Mouse (Mus musculus) right cerebral cortex, postnatal 10 days (tissue): ENCODE measurements around the gene Ube2l3.
A peak's percentile ranks its signal among the peaks of the same experiment; 100 is the strongest.

Source experiments
- DNase-seq, 2 experiments: peaks; one replicate each; pipeline ENCODE4 v3.0.0; 2021; ENCODE audit warnings: low spot score in 2 of 2

Ube2l3 gene

DNA sequence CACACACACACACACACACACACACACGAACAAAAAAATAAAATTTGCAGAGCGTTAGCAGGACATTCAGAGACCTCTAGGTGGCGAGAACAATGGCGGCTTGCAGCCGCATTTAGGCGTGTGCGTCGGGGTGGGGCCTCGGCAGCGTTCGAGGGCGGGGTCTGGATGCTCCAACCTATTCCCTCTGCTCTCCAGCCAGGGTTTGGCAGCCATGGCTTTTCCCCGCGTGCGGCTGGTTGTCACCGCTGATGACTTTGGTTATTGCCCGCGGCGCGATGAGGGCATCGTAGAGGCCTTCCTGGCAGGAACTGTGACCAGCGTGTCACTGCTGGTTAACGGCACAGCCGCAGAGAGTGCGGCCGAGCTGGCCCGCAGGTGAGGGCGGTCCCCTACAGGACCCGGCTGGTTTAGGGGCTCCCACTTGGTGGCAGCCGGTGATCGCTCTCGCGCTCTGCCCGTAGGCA, 55.6 kb downstream of the Ube2l3 start, which contains the start of gene Ccdc116:
Gene Ccdc116, minus strand, starts transcription at position 458 of the 464 bp plus-strand sequence.
- DNase-seq = peak; percentile 89 to 90

DNA sequence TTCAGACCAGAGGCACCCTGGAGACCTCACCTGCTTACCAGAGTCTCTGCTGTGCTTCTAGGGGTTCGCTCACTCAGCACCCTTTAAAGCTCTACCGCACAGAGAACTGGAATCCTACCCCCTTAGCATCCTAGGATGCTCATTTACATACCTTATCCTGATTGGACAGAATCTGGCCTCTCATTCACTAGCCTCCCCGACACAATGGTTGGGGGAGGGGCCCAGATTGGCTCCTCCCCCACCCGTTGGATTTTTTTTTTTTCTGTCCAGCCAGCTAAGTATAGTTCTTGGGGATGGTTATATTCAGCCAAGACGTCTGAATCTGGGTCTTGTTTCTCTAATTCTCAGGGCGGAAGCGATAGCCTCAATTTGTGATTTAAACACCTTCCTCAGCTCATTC, 58.1 kb downstream of the Ube2l3 start, which contains the start of gene Ydjc:
Gene Ydjc, plus strand, starts transcription at position 283 of the 400 bp plus-strand sequence.
- DNase-seq = no peak

GRCm38 (mm10) chr16:17137355-17137754, 65.1 kb downstream of the Ube2l3 start:
- no peak for DNase-seq

DNA sequence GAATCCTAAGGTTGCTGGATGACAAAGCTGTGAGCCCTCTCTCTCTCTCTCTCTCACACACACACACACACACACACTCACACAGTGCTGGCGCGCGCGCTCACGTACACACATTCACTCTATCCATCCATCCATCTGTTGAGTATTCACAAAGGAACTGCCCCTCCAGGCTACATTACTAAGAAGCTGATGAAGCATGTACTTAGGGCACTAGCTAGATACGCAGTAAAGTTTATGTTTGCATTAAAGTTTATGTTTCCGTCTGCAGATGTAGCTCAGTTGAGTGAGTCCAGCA, 69.6 kb downstream of the Ube2l3 start:
- DNase-seq = no peak

DNA sequence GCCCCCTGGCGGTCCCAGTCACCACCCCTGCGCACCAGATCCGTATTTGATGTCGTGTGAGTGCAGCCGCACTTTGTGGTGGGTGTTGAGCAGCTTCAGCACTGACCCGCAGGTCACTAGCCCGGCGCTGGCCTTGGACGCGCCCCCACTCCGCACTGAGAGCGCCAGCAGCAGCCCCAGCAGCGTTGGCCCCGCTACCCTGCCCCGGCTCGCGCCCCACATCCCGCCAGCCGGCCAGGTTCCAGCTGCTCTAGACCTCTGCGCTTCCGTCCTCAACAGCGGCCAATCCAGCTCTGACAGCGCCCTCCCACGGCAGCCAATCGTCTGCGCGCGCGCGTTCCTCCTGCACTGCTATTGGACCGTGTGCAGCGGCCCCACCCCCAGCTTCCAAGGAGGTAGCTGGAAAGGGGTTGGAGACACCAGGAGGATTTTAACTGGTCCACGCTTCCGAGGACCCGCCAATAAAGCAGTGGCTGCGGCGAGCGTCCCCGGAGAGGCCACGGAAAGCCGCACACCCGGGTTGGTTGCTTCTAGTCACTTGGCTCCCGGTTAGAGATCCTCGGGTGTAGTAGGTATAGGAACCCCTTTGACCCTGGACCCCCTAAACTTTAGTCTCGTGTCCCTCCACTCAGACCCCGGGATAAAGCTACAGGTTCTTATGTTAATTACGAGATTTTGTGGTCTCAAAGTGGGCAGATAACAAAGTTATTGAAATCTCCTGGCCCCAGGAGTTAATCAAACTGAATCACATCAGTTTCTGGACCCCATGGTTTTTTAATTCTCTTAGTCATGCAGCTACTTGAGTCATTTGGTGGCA, 70.2 kb downstream of the Ube2l3 start, which contains the start of gene Sdf2l1:
Gene Sdf2l1, minus strand, starts transcription at position 295 of the 817 bp plus-strand sequence.
- DNase-seq = peak; percentile 98 to 99

GRCm38 (mm10) chr16:17131191-17132088, 71.0 kb downstream of the Ube2l3 start:
- peak in 1 of 2 experiments; percentile 42 for DNase-seq

DNA sequence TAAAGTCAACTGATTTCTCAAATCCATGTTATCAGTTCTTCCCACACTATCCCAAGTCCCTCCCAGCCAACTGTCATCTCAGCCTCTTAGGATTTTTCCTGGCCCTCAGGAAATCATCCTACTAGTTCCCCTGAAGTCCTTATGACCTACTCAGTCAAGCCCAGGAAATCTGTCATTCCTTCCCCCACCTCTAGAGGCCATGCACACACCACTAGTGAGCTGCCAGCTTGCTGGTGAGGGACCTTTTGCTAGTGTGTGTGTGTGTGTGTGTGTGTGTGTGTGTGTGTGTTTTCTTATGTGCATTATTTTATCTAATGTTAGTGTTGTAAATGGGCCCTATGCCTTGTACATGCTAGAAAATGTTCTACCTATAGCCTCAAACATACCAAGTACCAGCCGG, 75.2 kb downstream of the Ube2l3 start:
- DNase-seq = peak in 1 of 2 experiments; percentile 56

- peak; percentile 81 to 82 for DNase-seq
These were observed 77.5 kb downstream of the Ube2l3 start, which contains the start of gene 2610318N02Rik for GRCm38 (mm10) chr16:17124871-17125520. Gene 2610318N02Rik (minus strand): TSS chr16:17125167.

DNA sequence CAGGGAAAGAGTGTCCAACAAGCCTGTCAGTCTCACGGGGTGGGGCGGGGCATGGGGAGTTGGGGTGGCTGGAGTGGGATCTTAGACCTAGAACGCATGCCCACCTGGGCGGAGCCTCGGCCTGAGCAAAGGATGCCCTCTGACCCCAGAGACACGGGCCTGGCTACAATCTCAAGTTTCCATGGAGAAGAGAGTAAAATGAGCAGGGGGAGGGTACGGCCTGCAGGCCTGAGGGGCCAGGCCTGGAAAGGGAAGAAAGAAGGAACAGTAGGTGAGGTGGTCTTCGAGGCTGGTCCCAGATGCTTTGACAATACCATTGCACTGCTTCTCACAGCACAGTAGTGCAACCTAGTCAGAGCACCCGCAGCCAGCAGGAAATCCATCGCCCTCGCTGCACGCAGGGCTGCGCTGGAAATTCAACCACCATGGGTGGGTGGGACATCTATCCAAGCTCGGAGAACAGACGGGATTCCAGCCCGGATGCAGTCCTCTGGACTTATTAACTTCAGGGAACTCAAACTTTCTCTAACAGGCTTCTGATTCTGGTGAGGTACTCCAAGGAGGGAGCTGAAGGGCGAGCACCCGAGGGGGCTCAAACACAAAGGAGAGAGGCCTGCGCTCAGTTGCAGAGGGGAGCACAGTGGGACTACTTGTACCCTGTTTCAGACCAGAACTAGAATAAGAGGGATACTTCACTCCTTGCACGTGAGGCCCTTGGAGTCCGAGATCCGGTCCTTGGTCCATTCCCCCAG, 78.2 kb downstream of the Ube2l3 start:
- no peak for DNase-seq

GRCm38 (mm10) chr16:17121569-17121968, 80.9 kb downstream of the Ube2l3 start:
- DNase-seq = no peak

- no peak for DNase-seq
These were observed 85.1 kb downstream of the Ube2l3 start for GRCm38 (mm10) chr16:17117309-17117799.

- peak; percentile 79 to 87 for DNase-seq
These were observed 91.4 kb downstream of the Ube2l3 start, which contains the start of gene Ppil2 for GRCm38 (mm10) chr16:17110771-17111743. Gene Ppil2 (minus strand): TSS chr16:17111257.

GRCm38 (mm10) chr16:17104600-17104999, 97.8 kb downstream of the Ube2l3 start:
- DNase-seq = no peak

DNA sequence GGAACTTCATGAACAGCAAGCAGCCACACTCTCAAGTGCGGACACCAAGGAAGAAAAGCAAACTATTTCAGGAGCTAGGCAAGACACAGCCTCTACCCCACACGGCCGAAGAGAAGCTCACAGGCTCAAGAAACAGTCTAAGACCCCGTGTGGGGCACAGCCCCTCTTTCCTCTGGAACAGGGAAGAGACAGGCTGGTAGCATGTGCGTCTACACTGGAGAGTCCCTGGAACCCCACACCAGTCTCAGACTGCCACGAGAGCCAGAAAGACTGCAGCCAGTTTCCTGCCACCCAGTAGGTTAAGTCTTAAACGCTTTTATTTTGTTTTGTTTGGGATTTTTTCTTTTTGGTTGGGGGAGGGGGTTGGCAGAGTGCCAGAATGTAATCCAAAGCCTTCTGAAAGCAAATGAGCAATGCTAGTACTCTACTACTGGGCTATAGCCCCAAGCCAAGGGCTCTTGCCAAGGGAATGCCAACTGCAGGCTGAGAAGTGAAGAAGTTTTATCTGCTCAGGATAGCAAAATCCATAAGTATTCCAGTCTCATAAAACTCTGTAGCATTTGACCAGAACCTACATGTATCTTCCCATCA, 99.7 kb downstream of the Ube2l3 start:
- DNase-seq = peak in 1 of 2 experiments; percentile 58
